Mouse (Mus musculus) heart, adult 2 months (tissue): ENCODE data around the gene Slc27a2. TPM values are rescaled to one million over a fixed set of nuclear protein-coding genes. Genes with fewer than 3 reads are reported as not detected.

Experiments used
- DNase-seq, 2 experiments: peaks; one replicate each; pipeline ENCODE4 v3.0.0; 2021
- H3K27ac ChIP-seq: fragments of 200-600 bp; 2 replicates; pipeline ENCODE4 v1.8.1; 2022
- H3K27me3 ChIP-seq: fragments of 200-500 bp; 2 replicates; pipeline ENCODE4 v1.6.1; 2012; ENCODE audit warnings: mild to moderate bottlenecking, low read length, inconsistent platforms, mixed read lengths; ENCODE audit not compliant: control insufficient read depth, insufficient read depth
- H3K36me3 ChIP-seq: fragments of 200-500 bp; 2 replicates; pipeline ENCODE4 v1.6.1; 2012; ENCODE audit warnings: low read length, inconsistent platforms; ENCODE audit not compliant: control insufficient read depth, insufficient read depth
- H3K4me1 ChIP-seq: fragments of 200-500 bp; 2 replicates; pipeline ENCODE4 v1.6.1; 2011; ENCODE audit warnings: low read length; ENCODE audit not compliant: control insufficient read depth, insufficient read depth
- H3K4me3 ChIP-seq: fragments of 200-600 bp; 2 replicates; pipeline ENCODE4 v1.8.1; 2022
- H3K79me2 ChIP-seq: fragments of 200-500 bp; replicated peaks from 2 replicates; pipeline ENCODE4 v1.6.1; 2012; ENCODE audit warnings: mild to moderate bottlenecking, inconsistent platforms, low read length, moderate library complexity, mixed read lengths; ENCODE audit not compliant: control insufficient read depth, insufficient read depth
- H3K9ac ChIP-seq: fragments of 200-500 bp; 2 replicates; pipeline ENCODE4 v1.6.1; 2012; ENCODE audit warnings: low read depth, mild to moderate bottlenecking, control low read depth, inconsistent platforms, low read length, mixed read lengths
- CTCF ChIP-seq: fragments of 200-600 bp; IDR thresholded peaks from 2 replicates; pipeline ENCODE4 v1.8.1; 2022; ENCODE audit warnings: antibody characterized with exemption, mild to moderate bottlenecking, moderate library complexity
- EP300 ChIP-seq: fragments of 200-500 bp; IDR thresholded peaks from 2 replicates; pipeline ENCODE4 v1.6.1; 2011; ENCODE audit warnings: low read depth, low read length, control low read depth; ENCODE audit not compliant: insufficient read depth
- POLR2A ChIP-seq: fragments of 200-500 bp; IDR thresholded peaks from 2 replicates; pipeline ENCODE4 v1.6.1; 2011; ENCODE audit warnings: mild to moderate bottlenecking, low read depth, low read length, control low read depth; ENCODE audit not compliant: insufficient read depth
- WGBS: fragments of 180-500 bp; shearing (Covaris S2); methylation state at CpG from one replicate; pipeline ENCODE4 v1.1.7; 2018; 5-methylcytosine and 5-hydroxymethylcytosine counted together
- intact Hi-C: fragments of 180-260 bp; cut with DNase I; formaldehyde crosslinking; loops from one replicate; pipeline ENCODE4 v1.15.1; 2025
- long read RNA-seq: library from polyadenylated mRNA; stranded (forward); transcript quantifications from one replicate; pipeline ENCODE4 v2.0.0, GENCODE M21; 2021
- polyA plus RNA-seq: library from polyadenylated mRNA; depleted of rRNA; stranded (reverse); fragments of >200 nt; gene quantifications from 2 replicates; pipeline ENCODE4 v1.2.3, GENCODE M21; 2012; rRNA removed
- total RNA-seq, 2 experiments: library from RNA; stranded (reverse); gene quantifications; 2 replicates each; pipeline ENCODE4 v1.2.3; 2021

The Slc27a2 gene
- total RNA-seq = under 1 TPM; 0.64 to 0.78 TPM
- polyA plus RNA-seq = 0.88 and 1.8 TPM in 2 replicates
- long read RNA-seq, partial matches to known transcripts = 0 of 1 reads
- long read RNA-seq, other reads (novel, unspliced or antisense) = 0 of 1 reads

- Histone ChIP-seq H3K27me3 (peaks cover 12% of the 10 kb centered on the region), H3K4me3 (peak within 1 kb of the TSS; percentile 39), H3K4me1 (peaks cover 2% of the 10 kb centered on the region; the same call in 1 of the 2 replicates), H3K79me2 (no peaks in the 10 kb centered on the region), H3K27ac (no peak within 1 kb of the TSS), H3K9ac (0 out of 2 replicates have a peak within 1 kb of the TSS, but pooled peaks have one; percentile 16), H3K36me3 (no peaks in the 10 kb centered on the region)
- DNase-seq = peak in 1 of 2 experiments; percentile 11
- intact Hi-C loops = no loop called here
- no peak for TF ChIP-seq EP300
- TF ChIP-seq POLR2A = no peak
- no peak for TF ChIP-seq CTCF
- WGBS = 4% methylated on average over 61 of the region's 61 CpGs
These were observed at the start of gene Slc27a2 for GRCm38 (mm10) chr2:126552357-126553290. Gene Slc27a2 (plus strand): TSS chr2:126552407.

GRCm38 (mm10) chr2:126505156-126505555, 47.1 kb upstream of the Slc27a2 start:
- intact Hi-C loops = no loop called here
- TF ChIP-seq CTCF (no peak), EP300 (no peak), POLR2A (no peak)
- H3K4me3 ChIP-seq = no peak overlapping the region
- H3K79me2 ChIP-seq = no peaks in the 10 kb centered on the region
- H3K9ac ChIP-seq = no peak overlapping the region
- WGBS = 55% methylated on average over 1 of the region's 1 CpGs
- no peaks in the 10 kb centered on the region for H3K36me3 ChIP-seq
- H3K27me3 ChIP-seq = no peaks in the 10 kb centered on the region
- H3K27ac ChIP-seq = no peak overlapping the region
- no peaks in the 10 kb centered on the region for H3K4me1 ChIP-seq
- no peak for DNase-seq

- TF ChIP-seq POLR2A = no peak
- TF ChIP-seq CTCF = no peak
- TF ChIP-seq EP300 = no peak
- Histone ChIP-seq H3K4me3 (no peak overlapping the region), H3K36me3 (no peaks in the 10 kb centered on the region), H3K27ac (no peak overlapping the region), H3K79me2 (no peaks in the 10 kb centered on the region), H3K27me3 (no peaks in the 10 kb centered on the region), H3K9ac (no peak overlapping the region), H3K4me1 (no peaks in the 10 kb centered on the region)
- 89% methylated on average over 5 of the region's 5 CpGs for WGBS
- DNase-seq = no peak
- intact Hi-C loops = no loop called here
These were observed 44.7 kb upstream of the Slc27a2 start for GRCm38 (mm10) chr2:126507477-126507876.

- H3K79me2 ChIP-seq = no peaks in the 10 kb centered on the region
- intact Hi-C loops = no loop called here
- no peak overlapping the region for H3K9ac ChIP-seq
- DNase-seq = no peak
- no peaks in the 10 kb centered on the region for H3K4me1 ChIP-seq
- no peak for TF ChIP-seq CTCF
- TF ChIP-seq EP300 = no peak
- no peak for TF ChIP-seq POLR2A
- no peaks in the 10 kb centered on the region for H3K27me3 ChIP-seq
- H3K4me3 ChIP-seq = no peak overlapping the region
- no peak overlapping the region for H3K27ac ChIP-seq
- H3K36me3 ChIP-seq = no peaks in the 10 kb centered on the region
- 21% methylated on average over 1 of the region's 1 CpGs for WGBS
These were observed 44.0 kb upstream of the Slc27a2 start for GRCm38 (mm10) chr2:126508228-126508627.

GRCm38 (mm10) chr2:126515069-126515826, 37.0 kb upstream of the Slc27a2 start:
- no peak for TF ChIP-seq EP300
- TF ChIP-seq POLR2A = no peak
- no peak for TF ChIP-seq CTCF
- Histone ChIP-seq H3K79me2 (no peaks in the 10 kb centered on the region), H3K9ac (no peak overlapping the region), H3K27ac (no peak overlapping the region), H3K36me3 (no peaks in the 10 kb centered on the region), H3K27me3 (no peaks in the 10 kb centered on the region), H3K4me1 (no peaks in the 10 kb centered on the region), H3K4me3 (no peak overlapping the region)
- no peak for DNase-seq
- intact Hi-C loops = no loop called here
- WGBS = 46% methylated on average over 6 of the region's 6 CpGs
